Mouse (Mus musculus): ENCODE data around the gene Coa3.

DNA sequence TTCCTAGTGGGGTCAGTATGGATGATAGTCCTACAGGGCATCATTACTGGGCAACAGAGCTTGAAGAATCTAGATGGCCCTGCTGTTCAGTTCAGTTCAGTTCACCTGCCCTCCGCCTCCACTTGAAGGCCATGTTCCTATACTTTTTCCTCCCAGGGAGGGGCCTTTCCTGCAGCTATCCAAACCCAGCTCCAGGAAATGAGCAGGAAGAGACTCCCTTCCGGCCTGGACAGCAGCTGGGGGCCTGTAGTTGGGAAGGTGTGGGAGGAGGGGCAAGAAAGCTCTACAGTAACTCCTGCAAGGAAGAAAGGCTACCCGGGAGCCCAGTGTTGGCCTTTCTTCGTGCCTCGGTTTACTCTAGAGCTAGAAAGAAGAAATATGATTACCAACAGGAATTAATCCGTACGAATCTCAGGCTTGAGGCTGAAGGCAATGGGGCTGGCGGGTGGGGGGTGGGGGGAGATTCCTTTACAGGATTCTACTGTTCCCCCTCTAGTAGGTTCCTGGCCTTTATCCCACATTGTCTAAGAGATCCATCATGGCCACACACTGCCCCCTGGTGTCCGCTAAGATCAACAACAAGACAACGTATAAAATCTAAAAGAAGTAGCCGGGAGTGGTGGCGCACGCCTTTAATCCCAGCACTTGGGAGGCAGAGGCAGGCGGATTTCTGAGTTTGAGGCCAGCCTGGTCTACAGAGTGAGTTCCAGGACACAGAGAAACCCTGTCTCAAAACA lies 30.5 kb downstream of the Coa3 start:
- peak; percentile 86 for TF ChIP-seq ZC3H11A (IDR thresholded peaks at IDR 0.05; ENCODE audit: borderline replicate concordance, low read depth, low read length)
- TF ChIP-seq HCFC1 (IDR thresholded peaks at IDR 0.05; ENCODE audit: borderline replicate concordance, insufficient read depth, low read length) = no peak
- TF ChIP-seq ZNF384 (IDR thresholded peaks at IDR 0.05; ENCODE audit: low read depth, low read length) = no peak
- no peak for TF ChIP-seq MAFK (IDR thresholded peaks at IDR 0.05; ENCODE audit: insufficient read depth, low read depth, low read length)
- TF ChIP-seq CHD2 (IDR thresholded peaks at IDR 0.05; ENCODE audit: low read depth, low read length) = no peak
